Mouse (Mus musculus) MEL (cell line): ENCODE results near the gene Gpsm3. TPM values are rescaled to one million over a fixed set of nuclear protein-coding genes. Genes with fewer than 3 reads are reported as not detected.

ENCODE experiments used
- DNase-seq: peaks from one replicate; pipeline ENCODE4 v3.0.0; 2011; ENCODE audit warnings: low read depth, low spot score
- H3K27ac ChIP-seq: 2 replicates; pipeline ENCODE4 v1.5.1; 2012; ENCODE audit warnings: low read depth, mild to moderate bottlenecking, control low read depth, low read length, moderate library complexity; ENCODE audit not compliant: control insufficient read depth
- H3K27me3 ChIP-seq, 2 experiments: fragments of 150-350 bp in 1 of 2; sonication (generic) in 1 of 2; 2 replicates each; pipeline ENCODE4 v1.6.1; 2012; ENCODE audit warnings: low read length in 2 of 2, mild to moderate bottlenecking in 2 of 2, improper control_type of control experiment in 1 of 2, moderate library complexity in 1 of 2; ENCODE audit not compliant: insufficient read depth in 2 of 2, control insufficient read depth in 1 of 2
- H3K36me3 ChIP-seq, 2 experiments: 2 replicates each; pipeline ENCODE4 v1.6.1; 2012 to 2014; ENCODE audit warnings: low read length in 2 of 2, improper control_type of control experiment in 1 of 2, inconsistent platforms in 1 of 2, mild to moderate bottlenecking in 1 of 2; ENCODE audit not compliant: insufficient read depth in 2 of 2, control insufficient read depth in 1 of 2
- H3K4me1 ChIP-seq, 2 experiments: fragments of 150-350 bp in 1 of 2; sonication (generic) in 1 of 2; 2 replicates each; pipeline ENCODE4 v1.6.1; 2012; ENCODE audit warnings: low read length in 2 of 2, improper control_type of control experiment in 1 of 2, mild to moderate bottlenecking in 1 of 2; ENCODE audit not compliant: insufficient read depth in 2 of 2, control insufficient read depth in 1 of 2
- H3K4me3 ChIP-seq, 2 experiments: fragments of 150-350 bp in 1 of 2; sonication (generic) in 1 of 2; 2 replicates each; pipeline ENCODE4 v1.5.1; 2012; ENCODE audit warnings: low read depth in 2 of 2, low read length in 2 of 2, mild to moderate bottlenecking in 2 of 2, moderate library complexity in 2 of 2, control low read depth in 1 of 2, improper control_type of control experiment in 1 of 2; ENCODE audit not compliant: control insufficient read depth in 1 of 2, insufficient read depth in 1 of 2
- H3K79me2 ChIP-seq: 2 replicates; pipeline ENCODE4 v1.6.1; 2012; ENCODE audit warnings: mild to moderate bottlenecking, low read length, moderate library complexity; ENCODE audit not compliant: control insufficient read depth, poor library complexity, insufficient read depth
- H3K9ac ChIP-seq: 2 replicates; pipeline ENCODE4 v1.6.1; 2012; ENCODE audit warnings: low read depth, mild to moderate bottlenecking, control low read depth, low read length, moderate library complexity; ENCODE audit not compliant: control insufficient read depth, poor library complexity, severe bottlenecking
- H3K9me3 ChIP-seq: fragments of 150-350 bp; sonication (generic); replicated peaks from 2 replicates; pipeline ENCODE4 v1.6.1; 2012; ENCODE audit warnings: mild to moderate bottlenecking, low read length, improper control_type of control experiment, moderate library complexity; ENCODE audit not compliant: insufficient read depth
- BHLHE40 ChIP-seq: IDR thresholded peaks from 2 replicates; pipeline ENCODE4 v1.6.1; 2012; ENCODE audit warnings: low read depth, mild to moderate bottlenecking, inconsistent platforms, low read length, improper control_type of control experiment, borderline replicate concordance
- CHD2 ChIP-seq: IDR thresholded peaks from 2 replicates; pipeline ENCODE4 v1.6.1; 2011; ENCODE audit warnings: low read length, improper control_type of control experiment
- CTCF ChIP-seq, 3 experiments: IDR thresholded peaks in 2 of 3; conservative IDR thresholded peaks in 1 of 3; 2 replicates each; pipeline ENCODE4 v1.5.1; 2011 to 2012; ENCODE audit warnings: low read length in 3 of 3, low read depth in 2 of 3, mild to moderate bottlenecking in 2 of 3, improper control_type of control experiment in 1 of 3, inconsistent platforms in 1 of 3, mixed read lengths in 1 of 3, moderate library complexity in 1 of 3; ENCODE audit not compliant: control insufficient read depth in 1 of 3, insufficient read depth in 1 of 3, poor library complexity in 1 of 3, severe bottlenecking in 1 of 3
- E2F4 ChIP-seq: IDR thresholded peaks from 2 replicates; pipeline ENCODE4 v1.6.1; 2011; ENCODE audit warnings: low read depth, low read length, improper control_type of control experiment, borderline replicate concordance
- EP300 ChIP-seq, 2 experiments: IDR thresholded peaks; 2 replicates each; pipeline ENCODE4 v1.6.1; 2011; ENCODE audit warnings: improper control_type of control experiment in 2 of 2, low read length in 2 of 2, low read depth in 1 of 2, mild to moderate bottlenecking in 1 of 2
- GABPA ChIP-seq: IDR thresholded peaks from 2 replicates; pipeline ENCODE4 v1.6.1; 2012; ENCODE audit warnings: low read depth, mild to moderate bottlenecking, inconsistent platforms, low read length, improper control_type of control experiment, moderate library complexity
- HCFC1 ChIP-seq: IDR thresholded peaks from 2 replicates; pipeline ENCODE4 v1.6.1; 2012; ENCODE audit warnings: low read depth, mild to moderate bottlenecking, inconsistent platforms, low read length, improper control_type of control experiment, moderate library complexity
- MAZ ChIP-seq: IDR thresholded peaks from 2 replicates; pipeline ENCODE4 v1.6.1; 2012; ENCODE audit warnings: low read depth, mild to moderate bottlenecking, inconsistent platforms, low read length, improper control_type of control experiment
- MEF2A ChIP-seq: IDR thresholded peaks from 2 replicates; pipeline ENCODE4 v1.6.1; 2014; ENCODE audit warnings: low read depth, mild to moderate bottlenecking, inconsistent platforms, low read length, improper control_type of control experiment; ENCODE audit not compliant: poor library complexity, insufficient replicate concordance, severe bottlenecking; ENCODE audit errors: extremely low read depth
- MXI1 ChIP-seq: IDR thresholded peaks from 2 replicates; pipeline ENCODE4 v1.6.1; 2011; ENCODE audit warnings: mild to moderate bottlenecking, low read depth, low read length, improper control_type of control experiment
- MYB ChIP-seq: IDR thresholded peaks from 2 replicates; pipeline ENCODE4 v1.6.1; 2011; ENCODE audit warnings: mild to moderate bottlenecking, low read depth, low read length, improper control_type of control experiment
- NELFE ChIP-seq: IDR thresholded peaks from 2 replicates; pipeline ENCODE4 v1.6.1; 2011; ENCODE audit warnings: low read depth, low read length, improper control_type of control experiment
- NRF1 ChIP-seq: IDR thresholded peaks from 2 replicates; pipeline ENCODE4 v1.6.1; 2014; ENCODE audit warnings: low read depth, mild to moderate bottlenecking, inconsistent platforms, low read length, improper control_type of control experiment, moderate library complexity; ENCODE audit not compliant: poor library complexity, insufficient read depth, severe bottlenecking
- POLR2AphosphoS2 ChIP-seq: IDR thresholded peaks from 2 replicates; pipeline ENCODE4 v1.6.1; 2011; ENCODE audit warnings: low read length, improper control_type of control experiment
- POLR2AphosphoS5 ChIP-seq: IDR thresholded peaks from 2 replicates; pipeline ENCODE4 v1.6.1; 2012; ENCODE audit warnings: low read depth, borderline replicate concordance, mild to moderate bottlenecking, inconsistent platforms, low read length, moderate library complexity, mixed read lengths
- RAD21 ChIP-seq: IDR thresholded peaks from 2 replicates; pipeline ENCODE4 v1.6.1; 2011; ENCODE audit warnings: mild to moderate bottlenecking, low read depth, low read length, improper control_type of control experiment
- SMC3 ChIP-seq: IDR thresholded peaks from 2 replicates; pipeline ENCODE4 v1.6.1; 2011; ENCODE audit warnings: low read depth, low read length, improper control_type of control experiment
- TAL1 ChIP-seq: IDR thresholded peaks from 2 replicates; pipeline ENCODE4 v1.6.1; 2012; ENCODE audit warnings: mild to moderate bottlenecking, inconsistent platforms, low read length, moderate library complexity, mixed read lengths
- TCF12 ChIP-seq: IDR thresholded peaks from 2 replicates; pipeline ENCODE4 v1.6.1; 2014; ENCODE audit warnings: low read depth, mild to moderate bottlenecking, inconsistent platforms, low read length, improper control_type of control experiment, moderate library complexity
- USF1 ChIP-seq: IDR thresholded peaks from 2 replicates; pipeline ENCODE4 v1.6.1; 2014; ENCODE audit warnings: low read depth, mild to moderate bottlenecking, inconsistent platforms, low read length, improper control_type of control experiment, moderate library complexity
- ZC3H11A ChIP-seq: IDR thresholded peaks from 2 replicates; pipeline ENCODE4 v1.6.1; 2012; ENCODE audit warnings: low read depth, mild to moderate bottlenecking, inconsistent platforms, low read length, improper control_type of control experiment
- ZKSCAN1 ChIP-seq: IDR thresholded peaks from 2 replicates; pipeline ENCODE4 v1.6.1; 2012; ENCODE audit warnings: low read depth, mild to moderate bottlenecking, inconsistent platforms, low read length, improper control_type of control experiment, moderate library complexity
- ZMIZ1 ChIP-seq: IDR thresholded peaks from 2 replicates; pipeline ENCODE4 v1.6.1; 2012; ENCODE audit warnings: low read depth, mild to moderate bottlenecking, inconsistent platforms, low read length, improper control_type of control experiment, moderate library complexity
- ZNF384 ChIP-seq: IDR thresholded peaks from 2 replicates; pipeline ENCODE4 v1.6.1; 2012; ENCODE audit warnings: low read depth, mild to moderate bottlenecking, inconsistent platforms, low read length, improper control_type of control experiment
- polyA plus RNA-seq, 2 experiments: library from polyadenylated mRNA; stranded (reverse) in 1 of 2; unstranded in 1 of 2; fragments of >175 nt in 1 of 2; fragments of >200 nt in 1 of 2; gene quantifications; 2 replicates each; pipeline versions ENCODE4 v1.2.1 to v1.2.4; 2012; ENCODE audit warnings: low replicate concordance in 2 of 2, low read depth in 1 of 2; ENCODE audit not compliant: insufficient read length in 2 of 2, insufficient read depth in 1 of 2, missing spikeins in 1 of 2
- total RNA-seq: library from RNA; depleted of rRNA; stranded (reverse); fragments of 300-350 nt; gene quantifications from 2 replicates; pipeline ENCODE4 v1.2.3, GENCODE M21; 2012

Gpsm3 gene
- total and polyA plus RNA-seq, 3 experiments = 10.6 to 37.8 TPM; not detected in 1

GRCm38 (mm10) chr17:34621006-34621405, 31.4 kb downstream of the Gpsm3 start:
- peaks cover 2 to 17% of the 10 kb centered on the region in 2 experiments; a peak in 3 of 4 replicates for H3K4me1 ChIP-seq
- H3K9ac ChIP-seq = no peak overlapping the region
- no peak overlapping the region for H3K27ac ChIP-seq
- no peak overlapping the region for H3K4me3 ChIP-seq
- no peak for DNase-seq
- H3K27me3 ChIP-seq = no peaks in the 10 kb centered on the region
- peaks cover 5% of the 10 kb centered on the region for H3K79me2 ChIP-seq
- peaks cover 0 to 10% of the 10 kb centered on the region in 2 experiments; a peak in 3 of 4 replicates for H3K36me3 ChIP-seq
- H3K9me3 ChIP-seq = no peaks in the 10 kb centered on the region
- TF ChIP-seq POLR2AphosphoS2 (no peak), POLR2AphosphoS5 (no peak), ZKSCAN1 (no peak), RAD21 (no peak), NRF1 (no peak), MEF2A (no peak), HCFC1 (no peak), TAL1 (no peak), MXI1 (no peak), ZC3H11A (no peak), E2F4 (no peak), ZNF384 (no peak)

- H3K36me3 ChIP-seq = peaks cover 0 to 12% of the 10 kb centered on the region in 2 experiments; a peak in 3 of 4 replicates
- TF ChIP-seq MAZ (no peak), CTCF (IDR thresholded peaks at IDR 0.05 in 2 of 3, conservative IDR thresholded peaks at IDR 0.05 in 1 of 3; ENCODE audit: control insufficient read depth in 1 of 3, insufficient read depth in 1 of 3, low read depth in 2 of 3, low read length in 3 of 3, poor library complexity in 1 of 3, severe bottlenecking in 1 of 3) (peak; percentile 20 to 54 (median 21); a peak in 4 of 6 replicates), RAD21 (peak; percentile 50), POLR2AphosphoS5 (no peak), NELFE (no peak), ZNF384 (no peak), ZMIZ1 (no peak), GABPA (no peak), BHLHE40 (no peak), USF1 (no peak), MYB (no peak), EP300 (IDR thresholded peaks at IDR 0.05; ENCODE audit: low read depth in 1 of 2, low read length in 2 of 2) (no peak), CHD2 (no peak), TCF12 (no peak), HCFC1 (no peak), SMC3 (peak; percentile 56)
- TF ChIP-seq, all 39 proteins: peak for 3
- DNase-seq = peak; percentile 42
- no peaks in the 10 kb centered on the region for H3K27me3 ChIP-seq
- H3K79me2 ChIP-seq = peaks cover 16% of the 10 kb centered on the region
- peaks cover 2 to 19% of the 10 kb centered on the region in 2 experiments; a peak in 3 of 4 replicates for H3K4me1 ChIP-seq
- H3K9me3 ChIP-seq = no peaks in the 10 kb centered on the region
- H3K9ac ChIP-seq = no peak overlapping the region
- H3K27ac ChIP-seq = no peak overlapping the region
- H3K4me3 ChIP-seq = no peak overlapping the region
Observed at GRCm38 (mm10) chr17:34623161-34623560, 33.6 kb downstream of the Gpsm3 start.
